Comparison of ENCODE assay signal across 9 mouse cellular contexts in the genomic region with DNA sequence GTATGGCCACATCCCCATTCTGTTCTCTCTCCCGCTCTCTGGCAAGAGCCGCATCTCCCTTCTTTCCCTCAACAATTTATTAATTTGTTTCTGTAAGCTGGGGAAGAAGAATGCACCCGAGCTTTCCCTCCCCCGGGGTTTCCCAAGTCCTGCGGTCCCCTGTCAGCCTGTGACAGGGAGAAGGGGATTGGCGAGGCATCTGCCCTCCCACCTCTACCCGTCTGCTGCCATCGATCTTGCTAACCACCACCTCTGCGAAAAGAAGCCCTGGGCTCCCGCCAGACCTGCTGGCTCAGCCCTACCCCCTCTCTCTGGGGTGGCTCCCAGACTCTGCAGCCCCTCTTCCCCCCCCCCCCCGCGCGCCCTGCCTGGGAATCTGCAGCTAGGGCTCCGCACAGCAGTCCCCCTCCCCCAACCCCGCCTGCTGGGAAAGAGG. TPM values are rescaled to one million over a fixed set of nuclear protein-coding genes. Genes with fewer than 3 reads are reported as not detected.
DNase-seq lines count a peak whose midpoint lies in the region; ATAC-seq and TF ChIP-seq lines count a peak whose summit lies in the region.
"Had no signal": no experiment of that assay in that cellular context is flagged by ENCODE, and none has a peak within 500 bp of the region (broad histone marks: within the 10 kb centered on the region; RNA-seq: fewer than 3 reads in every experiment).

No protein-coding gene starts in this region.

- intact Hi-C loops in left cerebral cortex, adult 2 months (cut with DNase I): loop anchor here (5.0 kb wide), 1 partner anchor 78 kb away; a partner anchor contains a TSS
- intact Hi-C loops in gastrocnemius, postnatal 36 days (cut with DNase I): no loop called here

- peak; percentile 16 to 21 for DNase-seq in kidney, postnatal 4 days
- no peak for DNase-seq in kidney, adult 11 months
- peak; percentile 61 for DNase-seq in forebrain, embryonic 14.5 days (ENCODE audit: low spot score)
- DNase-seq in left cerebral cortex, adult 2 months (ENCODE audit: extremely low spot score in 1 of 2, low spot score in 2 of 2): peak; percentile 50 to 67
- DNase-seq in right cerebral cortex, adult 18-20 months: peak; percentile 74
- no peak for DNase-seq in gastrocnemius, adult 18-20 months (ENCODE audit: low spot score)
- no peak for DNase-seq in embryo, embryonic 9.5 days (ENCODE audit: extremely low spot score)
- no peak for DNase-seq in gastrocnemius, postnatal 36 days

- H3K9me3 ChIP-seq in forebrain, embryonic 14.5 days (replicated peaks; ENCODE audit: control insufficient read depth, low read length): no peaks in the 10 kb centered on the region

- no peak for TF ChIP-seq CTCF in left cerebral cortex, adult 2 months (IDR thresholded peaks at IDR 0.05)

- H3K4me3 ChIP-seq in forebrain, embryonic 14.5 days (ENCODE audit: low read depth, low read length): peak overlapping the region; percentile 27
- H3K4me3 ChIP-seq in left cerebral cortex, adult 2 months: peak overlapping the region; percentile 65

- H3K4me1 ChIP-seq in forebrain, embryonic 14.5 days (ENCODE audit: control insufficient read depth, insufficient read depth, low read length): peaks cover 11% of the 10 kb centered on the region

- no peaks in the 10 kb centered on the region for H3K36me3 ChIP-seq in forebrain, embryonic 14.5 days (ENCODE audit: control insufficient read depth, insufficient read depth, low read length)

- peak overlapping the region; percentile 53 for H3K4me2 ChIP-seq in forebrain, embryonic 14.5 days (ENCODE audit: low read length)

- H3K27ac ChIP-seq in forebrain, embryonic 14.5 days (ENCODE audit: low read depth, low read length): peak overlapping the region; percentile 5; the same call in 1 of the 2 replicates
- H3K27ac ChIP-seq in left cerebral cortex, adult 2 months: peak overlapping the region; percentile 97

- peak; percentile 51 for ATAC-seq in forebrain, embryonic 14.5 days

- under 1% methylated on average over 12 of the region's 15 CpGs for WGBS in forebrain, embryonic 14.5 days

- H3K9ac ChIP-seq in forebrain, embryonic 14.5 days (ENCODE audit: low read length): peak overlapping the region; percentile 38

- H3K27me3 ChIP-seq in forebrain, embryonic 14.5 days (replicated peaks; ENCODE audit: control insufficient read depth, insufficient read depth, low read length): peaks cover 43% of the 10 kb centered on the region

RNA-seq across cellular contexts. Expression of a gene that starts 1.4 kb away (rescaled TPM):
- 46.8 and 67.8 TPM in 2 replicates for polyA plus RNA-seq in forebrain, embryonic 14.5 days (2014; fragmentation: Nextera tagmentation; extraction: Ambion mirVana)
- total RNA-seq in left cerebral cortex, adult 2 months (2021): 100 to 1,000 TPM; 174 to 184 TPM
- total RNA-seq in gastrocnemius, adult 18-20 months (2021): 1 to 10 TPM in 1 of 2 experiments, under 1 TPM in 1; 0.94 to 1.2 TPM
- 1 to 10 TPM; 1.7 to 1.8 TPM for total RNA-seq in gastrocnemius, postnatal 36 days (2021)

RNA-seq across cellular contexts. Expression of a gene that starts 7.1 kb away (rescaled TPM):
- polyA plus RNA-seq in forebrain, embryonic 14.5 days (2014; fragmentation: Nextera tagmentation; extraction: Ambion mirVana): 9.4 and 12.3 TPM in 2 replicates
- 10 to 100 TPM; 72.8 to 79.1 TPM for total RNA-seq in left cerebral cortex, adult 2 months (2021)
- total RNA-seq in gastrocnemius, adult 18-20 months (2021): 1,000 to 10,000 TPM in 1 of 2 experiments, 100 to 1,000 TPM in 1; 983 to 1,012 TPM
- total RNA-seq in gastrocnemius, postnatal 36 days (2021): 1,000 to 10,000 TPM in 1 of 2 experiments, 100 to 1,000 TPM in 1; 991 to 1,156 TPM

RNA-seq across cellular contexts. Expression of a gene that starts 7.6 kb away (rescaled TPM):
- polyA plus RNA-seq in forebrain, embryonic 14.5 days (2014; fragmentation: Nextera tagmentation; extraction: Ambion mirVana): 17.2 and 18.4 TPM in 2 replicates
- total RNA-seq in left cerebral cortex, adult 2 months (2021): 10 to 100 TPM; 34.1 to 39.0 TPM
- 10 to 100 TPM in 1 of 2 experiments, 1 to 10 TPM in 1; 7.6 to 13.4 TPM for total RNA-seq in gastrocnemius, adult 18-20 months (2021)
- 10 to 100 TPM in 1 of 2 experiments, 1 to 10 TPM in 1; 9.6 to 11.3 TPM for total RNA-seq in gastrocnemius, postnatal 36 days (2021)

RNA-seq across cellular contexts. Expression of a gene that starts 9.3 kb away (rescaled TPM):
- polyA plus RNA-seq in forebrain, embryonic 14.5 days (2014; fragmentation: Nextera tagmentation; extraction: Ambion mirVana): 0.08 and 0.15 TPM in 2 replicates
- total RNA-seq in left cerebral cortex, adult 2 months (2021): 10 to 100 TPM; 28.9 to 34.1 TPM
- 1 to 10 TPM; 1.7 to 3.5 TPM for total RNA-seq in gastrocnemius, adult 18-20 months (2021)
- total RNA-seq in gastrocnemius, postnatal 36 days (2021): 1 to 10 TPM; 2.5 to 4.4 TPM
- total RNA-seq: hematopoietic stem cell, adult 5-6 weeks had no signal

RNA-seq across cellular contexts. Expression of a gene that starts 26.6 kb away (rescaled TPM):
- not detected in 2 replicates for polyA plus RNA-seq in forebrain, embryonic 14.5 days (2014; fragmentation: Nextera tagmentation; extraction: Ambion mirVana)
- total RNA-seq in left cerebral cortex, adult 2 months (2021): not detected
- 1 to 10 TPM in 1 of 2 experiments, under 1 TPM in 1; 1.00 to 1.6 TPM for total RNA-seq in gastrocnemius, adult 18-20 months (2021)
- total RNA-seq in gastrocnemius, postnatal 36 days (2021): under 1 TPM; 0.77 to 0.96 TPM
- total RNA-seq: hematopoietic stem cell, adult 5-6 weeks had no signal

Comparison
In these comparisons a context has a peak if more than half of its experiments do, and no peak if none do; other contexts are left out.
1. DNase-seq: peak in kidney, postnatal 4 days (2 of 2), forebrain, embryonic 14.5 days (single experiment), left cerebral cortex, adult 2 months (2 of 2) and right cerebral cortex, adult 18-20 months (single experiment); none in kidney, adult 11 months (single experiment), gastrocnemius, adult 18-20 months (single experiment), embryo, embryonic 9.5 days (single experiment) and gastrocnemius, postnatal 36 days (0 of 2).
2. RNA of a gene that starts 1.4 kb away (total RNA-seq): 174 to 184 TPM in left cerebral cortex, adult 2 months; 1.7 to 1.8 TPM in gastrocnemius, postnatal 36 days and 0.94 to 1.2 TPM in gastrocnemius, adult 18-20 months; every median in the first group is over 10 times any median in the second.
3. RNA of a gene that starts 7.1 kb away (total RNA-seq): 991 to 1,156 TPM in gastrocnemius, postnatal 36 days and 983 to 1,012 TPM in gastrocnemius, adult 18-20 months; 72.8 to 79.1 TPM in left cerebral cortex, adult 2 months; every median in the first group is over 10 times any median in the second.